Mouse (Mus musculus) bone marrow, adult 2 months (tissue): ENCODE results near the gene Cox4i2. TPM values are rescaled to one million over a fixed set of nuclear protein-coding genes. Genes with fewer than 3 reads are reported as not detected.

Source experiments
- H3K27ac ChIP-seq: fragments of 200-500 bp; 2 replicates; pipeline ENCODE4 v1.5.1; 2012; ENCODE audit warnings: low read depth, mild to moderate bottlenecking, control low read depth, inconsistent platforms, low read length; ENCODE audit not compliant: control insufficient read depth, poor library complexity, insufficient read depth
- H3K4me1 ChIP-seq: fragments of 200-500 bp; 2 replicates; pipeline ENCODE4 v1.6.1; 2011; ENCODE audit warnings: low read length; ENCODE audit not compliant: control insufficient read depth, insufficient read depth
- H3K4me3 ChIP-seq: fragments of 200-500 bp; replicated peaks from 2 replicates; pipeline ENCODE3; 2011; ENCODE audit warnings: mild to moderate bottlenecking, low read depth, low read length, control low read depth; ENCODE audit not compliant: control insufficient read depth
- CTCF ChIP-seq: fragments of 200-500 bp; IDR thresholded peaks from 2 replicates; pipeline ENCODE4 v1.5.1; 2011; ENCODE audit warnings: low read length, control low read depth; ENCODE audit not compliant: control insufficient read depth, insufficient read depth
- POLR2A ChIP-seq: fragments of 200-500 bp; IDR thresholded peaks from 2 replicates; pipeline ENCODE4 v1.6.1; 2011; ENCODE audit warnings: low read depth, mild to moderate bottlenecking, control low read depth, low read length, borderline replicate concordance; ENCODE audit not compliant: control insufficient read depth
- WGBS: fragments of 180-500 bp; shearing (Covaris S2); methylation state at CpG from one replicate; pipeline ENCODE4 v1.1.7; 2018; 5-methylcytosine and 5-hydroxymethylcytosine counted together
- polyA plus RNA-seq: library from polyadenylated mRNA; stranded (reverse); fragments of >200 nt; gene quantifications from 2 replicates; pipeline ENCODE4 v1.2.4, GENCODE M21; 2011; ENCODE audit warnings: low replicate concordance; ENCODE audit not compliant: missing spikeins, insufficient read depth, insufficient read length

The Cox4i2 gene
- polyA plus RNA-seq, 1 experiment, result not detected

DNA sequence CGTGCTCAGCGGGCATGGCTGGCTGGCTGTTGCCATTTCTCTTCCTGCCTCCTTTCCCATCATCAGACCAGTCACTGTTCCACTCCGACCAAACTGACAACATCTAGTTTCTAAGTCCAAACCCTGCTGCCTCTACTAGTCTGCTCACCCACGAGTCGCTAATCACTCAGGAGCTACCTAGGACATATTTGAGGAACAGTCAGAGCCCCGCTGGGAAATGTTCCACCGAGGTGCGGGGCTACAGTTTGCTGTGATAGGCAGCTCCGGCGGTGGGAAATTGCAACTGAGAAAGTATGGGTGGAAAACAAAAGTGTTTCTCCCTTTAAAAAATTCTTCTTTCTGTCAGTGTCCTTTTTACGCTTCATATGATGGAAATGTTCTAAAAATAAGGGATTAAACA lies 36.3 kb upstream of the Cox4i2 start:
- H3K4me3 ChIP-seq, result no peak overlapping the region
- no peaks in the 10 kb centered on the region for H3K4me1 ChIP-seq
- WGBS, result 81% methylated on average over 11 of the region's 11 CpGs
- H3K27ac ChIP-seq, result no peak overlapping the region
- TF ChIP-seq POLR2A (no peak), CTCF (no peak)

DNA sequence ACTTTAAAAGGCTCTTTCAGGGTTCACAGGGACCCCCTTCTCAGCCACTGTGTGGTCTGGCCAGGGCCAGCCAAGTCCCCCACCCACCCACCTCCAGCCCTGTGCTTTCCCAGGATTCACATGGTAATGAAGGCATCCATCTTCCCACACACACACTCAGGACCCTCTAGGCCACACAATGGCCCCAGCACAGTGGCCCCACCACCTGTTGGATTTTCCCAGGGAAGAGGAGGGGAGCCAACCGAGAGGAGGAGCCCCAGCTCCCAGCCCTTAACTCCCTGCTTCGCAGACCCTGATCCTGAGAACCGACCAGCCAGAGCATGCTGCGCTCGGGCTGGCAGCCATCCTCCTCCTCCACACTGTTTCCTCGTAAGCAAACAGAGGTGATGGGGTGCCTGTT lies 35.9 kb upstream of the Cox4i2 start:
- 87% methylated on average over 6 of the region's 6 CpGs for WGBS
- H3K27ac ChIP-seq, result no peak overlapping the region
- no peaks in the 10 kb centered on the region for H3K4me1 ChIP-seq
- TF ChIP-seq CTCF, result no peak
- no peak for TF ChIP-seq POLR2A
- no peak overlapping the region for H3K4me3 ChIP-seq

DNA sequence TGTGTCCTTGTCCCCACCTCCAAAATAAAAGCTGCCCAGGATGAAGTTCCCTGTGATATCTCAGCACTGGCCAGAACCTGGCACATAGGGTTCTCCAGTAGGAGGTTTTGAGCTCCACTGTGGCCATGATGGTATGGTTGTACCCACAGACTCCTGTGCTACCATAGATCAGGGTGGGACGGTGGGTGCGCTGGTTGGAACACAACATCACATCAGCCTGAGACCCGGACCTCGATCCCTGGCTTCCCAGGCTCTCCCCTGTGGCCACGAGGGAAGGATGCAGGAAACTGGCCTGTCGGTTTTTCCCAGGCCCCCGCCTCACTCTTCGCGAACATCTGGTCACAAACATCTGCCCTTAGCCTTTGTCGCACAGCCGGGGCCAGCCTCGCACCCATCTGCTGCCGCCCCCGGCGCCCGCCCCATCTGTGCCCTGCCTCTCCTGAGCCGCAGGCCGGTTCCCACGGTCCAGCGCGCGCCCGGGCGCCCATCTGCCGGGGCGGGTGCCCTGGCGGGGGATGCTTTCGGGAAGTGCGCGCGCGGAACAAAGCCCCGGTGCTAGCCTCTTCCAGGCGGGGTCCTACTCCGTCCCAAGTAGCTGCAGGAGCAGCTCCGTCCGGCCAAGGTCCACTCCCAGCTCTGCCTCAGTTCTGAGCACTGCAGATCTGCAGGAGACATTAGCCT lies 30.2 kb upstream of the Cox4i2 start:
- H3K4me3 ChIP-seq, result no peak overlapping the region
- 6% methylated on average over 37 of the region's 37 CpGs for WGBS
- no peak overlapping the region for H3K27ac ChIP-seq
- no peaks in the 10 kb centered on the region; the same call in 1 of the 2 replicates for H3K4me1 ChIP-seq
- TF ChIP-seq POLR2A (no peak; the same call in 1 of the 2 replicates), CTCF (no peak)

DNA sequence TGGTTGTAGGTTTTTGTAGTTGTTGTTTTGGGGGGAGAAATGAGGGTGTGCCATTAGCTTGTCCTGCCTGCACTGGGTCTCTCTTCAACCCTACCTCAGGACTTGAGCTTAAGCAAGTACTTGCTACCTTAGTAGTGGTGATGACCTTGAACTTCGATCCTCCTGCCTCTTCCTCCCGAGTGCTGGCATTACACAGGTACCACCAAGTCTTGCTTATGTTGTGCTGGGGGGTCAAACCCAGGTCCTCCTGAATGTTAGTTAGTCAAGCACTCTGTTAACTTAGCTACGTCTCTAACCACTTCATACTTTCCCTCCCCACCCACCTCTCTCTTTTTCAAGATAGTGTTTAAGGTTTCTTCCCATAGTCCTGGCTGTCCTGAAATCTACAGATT lies 29.6 kb upstream of the Cox4i2 start:
- 72% methylated on average over 3 of the region's 3 CpGs for whole genome bisulfite sequencing
- TF ChIP-seq CTCF (no peak), POLR2A (no peak)
- no peak overlapping the region for H3K27ac ChIP-seq
- no peak overlapping the region for H3K4me3 ChIP-seq
- no peaks in the 10 kb centered on the region; the same call in 1 of the 2 replicates for H3K4me1 ChIP-seq

DNA sequence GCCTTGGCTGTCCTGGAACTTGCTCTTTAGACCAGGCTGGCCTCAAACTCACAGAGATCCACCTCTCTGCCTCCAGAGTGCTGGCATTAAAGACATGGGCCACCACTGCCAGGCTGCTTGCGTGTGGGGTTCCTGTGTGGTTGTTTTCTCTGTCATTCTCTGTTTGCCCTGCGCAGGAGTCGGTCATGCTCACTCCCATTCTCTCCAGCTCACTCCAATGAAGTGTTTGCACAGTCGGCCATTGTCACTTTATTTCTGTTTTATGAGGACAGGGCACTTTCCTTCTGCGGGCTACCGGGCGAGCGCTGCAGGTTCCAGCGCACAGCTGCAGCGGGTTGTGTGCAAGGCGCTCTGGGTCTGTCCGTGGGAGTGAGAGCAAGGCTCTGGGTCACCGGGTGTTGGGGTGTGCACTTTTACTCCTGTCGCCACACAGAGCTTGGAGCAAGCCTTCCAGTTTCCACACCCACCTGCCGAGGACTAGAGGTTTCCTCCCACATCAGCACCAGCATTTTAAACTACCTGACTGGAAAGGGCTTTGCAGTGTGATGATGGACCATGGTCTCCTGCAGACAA lies 28.7 kb upstream of the Cox4i2 start:
- Histone ChIP-seq H3K4me3 (no peak overlapping the region), H3K4me1 (no peaks in the 10 kb centered on the region; the same call in 1 of the 2 replicates), H3K27ac (no peak overlapping the region)
- TF ChIP-seq POLR2A (no peak), CTCF (no peak)
- 83% methylated on average over 15 of the region's 15 CpGs for WGBS

DNA sequence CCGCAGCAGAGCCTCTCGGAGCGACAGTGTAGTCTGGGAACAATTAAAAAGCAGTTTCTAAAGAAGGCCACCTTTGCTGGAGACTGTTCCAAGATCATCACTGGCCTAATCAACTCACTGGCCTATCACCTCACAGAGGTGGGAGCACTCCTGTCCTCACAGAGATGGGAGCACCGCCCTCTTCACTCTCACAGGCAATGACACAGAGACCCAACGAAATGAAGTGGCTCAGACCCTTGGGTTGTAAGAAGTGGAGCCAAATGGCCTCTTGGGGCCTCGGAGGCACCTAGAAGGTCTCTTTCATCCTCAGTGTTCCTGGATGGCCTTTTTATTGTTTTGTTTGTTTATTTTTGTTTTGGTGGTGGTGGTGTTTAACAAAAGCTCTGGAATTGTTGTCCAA lies 27.8 kb upstream of the Cox4i2 start:
- TF ChIP-seq CTCF (no peak), POLR2A (no peak)
- WGBS, result 85% methylated on average over 6 of the region's 6 CpGs
- Histone ChIP-seq H3K4me3 (no peak overlapping the region), H3K27ac (no peak overlapping the region), H3K4me1 (no peaks in the 10 kb centered on the region; the same call in 1 of the 2 replicates)

DNA sequence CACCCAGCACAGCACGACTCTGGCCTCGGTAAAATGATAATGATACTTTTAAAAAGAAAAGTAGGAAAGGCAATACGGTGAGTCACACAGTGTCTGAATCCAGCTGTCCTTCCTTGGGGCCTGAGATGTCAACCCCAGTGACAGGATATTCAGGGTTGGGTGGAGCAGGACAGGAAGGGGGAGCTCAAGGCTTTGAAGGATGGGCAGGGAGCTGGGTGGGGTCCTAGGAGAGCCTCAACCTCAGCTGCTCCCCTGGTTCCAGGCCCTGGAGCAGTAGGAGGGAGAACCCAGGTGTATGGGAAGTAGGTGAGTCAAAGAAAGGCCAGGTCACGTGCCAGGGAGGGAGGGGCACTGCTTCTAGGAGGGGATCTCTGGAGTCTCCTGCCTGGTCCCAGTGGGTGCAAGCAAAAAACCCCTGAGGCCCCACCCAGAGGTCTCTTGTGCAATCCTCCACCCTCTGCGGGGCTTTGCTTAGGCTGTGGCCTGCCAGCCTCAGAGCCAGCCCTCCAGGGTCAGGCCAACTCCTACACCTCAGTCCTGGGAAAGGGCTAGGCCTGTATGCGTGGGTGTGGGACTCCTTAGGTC lies 27.1 kb upstream of the Cox4i2 start:
- WGBS, result 33% methylated on average over 6 of the region's 6 CpGs
- Histone ChIP-seq H3K4me3 (no peak overlapping the region), H3K4me1 (no peaks in the 10 kb centered on the region; the same call in 1 of the 2 replicates), H3K27ac (no peak overlapping the region)
- TF ChIP-seq POLR2A, result no peak
- no peak for TF ChIP-seq CTCF

DNA sequence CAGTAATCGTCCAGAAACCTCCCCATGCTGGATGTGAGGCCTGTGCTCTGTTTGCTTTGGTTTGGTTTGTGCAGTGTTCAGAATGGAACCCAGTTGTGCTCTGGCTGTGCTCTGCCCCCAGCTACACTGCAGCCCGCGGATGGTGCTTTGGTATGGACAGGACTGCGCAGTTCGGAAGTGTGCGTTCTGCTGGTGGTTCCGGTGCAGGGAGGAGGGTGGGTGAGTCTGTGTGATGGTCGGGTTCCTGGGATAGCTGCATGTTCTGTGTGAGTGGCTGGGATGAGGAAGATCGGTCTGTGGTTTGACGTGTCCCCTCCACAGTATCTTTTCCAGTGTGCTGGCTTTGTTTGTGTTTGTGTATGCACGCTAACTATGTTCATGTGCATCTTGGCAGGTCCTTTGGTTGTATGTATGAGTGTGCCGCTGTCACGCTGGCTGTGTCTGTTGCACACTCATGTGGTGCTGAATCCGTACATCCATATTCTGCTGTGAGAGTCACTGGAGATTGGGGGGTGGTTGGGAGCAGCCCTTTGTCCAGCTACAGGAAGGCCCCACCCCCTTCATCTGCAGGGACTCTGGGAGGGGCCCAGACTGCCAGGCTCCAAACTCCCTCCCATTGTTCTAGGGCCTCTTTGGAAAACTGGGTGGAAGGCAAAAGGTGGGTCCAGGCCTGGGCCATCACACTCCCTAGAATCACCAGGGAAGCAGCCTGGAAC lies 26.0 kb upstream of the Cox4i2 start:
- no peak overlapping the region for H3K27ac ChIP-seq
- 85% methylated on average over 14 of the region's 14 CpGs for WGBS
- H3K4me3 ChIP-seq, result no peak overlapping the region
- TF ChIP-seq POLR2A, result no peak
- no peak for TF ChIP-seq CTCF
- no peaks in the 10 kb centered on the region; the same call in 1 of the 2 replicates for H3K4me1 ChIP-seq
